Mouse (Mus musculus) intestine, embryonic 14.5 days (tissue): ENCODE data around the gene Hsf2bp. TPM values are rescaled to one million over a fixed set of nuclear protein-coding genes. Genes with fewer than 3 reads are reported as not detected.

ENCODE experiments used
- ATAC-seq: fragments of 200-750 bp; cut with Nextera tagmentation; replicated peaks from 2 replicates; pipeline ENCODE4 v1.8.0; 2017; ENCODE audit warnings: low read depth, moderate number of reproducible peaks, moderate TSS enrichment, moderate library complexity; ENCODE audit not compliant: low FRiP score, low TSS enrichment
- DNase-seq: peaks from one replicate; pipeline ENCODE4 v3.0.0-alpha.2; 2018; ENCODE audit warnings: low spot score
- H3K27ac ChIP-seq: fragments of 300-500 bp; sonication (generic); 2 replicates; pipeline ENCODE4 v1.5.1; 2014; ENCODE audit warnings: low read depth, mild to moderate bottlenecking, control low read depth
- H3K27me3 ChIP-seq: fragments of 300-500 bp; sonication (generic); replicated peaks from 2 replicates; pipeline ENCODE4 v1.6.1; 2014; ENCODE audit warnings: low read length, control low read depth; ENCODE audit not compliant: control insufficient read depth, insufficient read depth
- H3K36me3 ChIP-seq: fragments of 300-500 bp; sonication (generic); 2 replicates; pipeline ENCODE4 v1.6.1; 2014; ENCODE audit warnings: low read length, control low read depth; ENCODE audit not compliant: control insufficient read depth, insufficient read depth
- H3K4me1 ChIP-seq: fragments of 300-500 bp; sonication (generic); replicated peaks from 2 replicates; pipeline ENCODE4 v1.6.1; 2014; ENCODE audit warnings: low read length, control low read depth, mixed read lengths; ENCODE audit not compliant: control insufficient read depth, insufficient read depth
- H3K4me2 ChIP-seq: fragments of 300-500 bp; sonication (generic); 2 replicates; pipeline ENCODE4 v1.6.1; 2014; ENCODE audit warnings: low read length
- H3K4me3 ChIP-seq: fragments of 300-500 bp; sonication (generic); 2 replicates; pipeline ENCODE4 v1.5.1; 2014; ENCODE audit warnings: low read depth, low read length, control low read depth, mixed read lengths
- H3K9ac ChIP-seq: fragments of 300-500 bp; sonication (generic); 2 replicates; pipeline ENCODE4 v1.6.1; 2014; ENCODE audit warnings: mild to moderate bottlenecking, low read length
- H3K9me3 ChIP-seq: fragments of 300-500 bp; sonication (generic); 2 replicates; pipeline ENCODE4 v1.6.1; 2016; ENCODE audit warnings: low read length, control low read depth; ENCODE audit not compliant: control insufficient read depth
- WGBS: fragments of 180-500 bp; shearing (Covaris S2); extraction: QIAGEN DNeasy Blood & Tissue Kit; methylation state at CpG from one replicate; pipeline ENCODE4 v1.1.7; 2014; 5-methylcytosine and 5-hydroxymethylcytosine counted together
- polyA plus RNA-seq: library from polyadenylated mRNA; unstranded; fragments of >200 nt; fragmentation: Nextera tagmentation; extraction: Ambion mirVana; gene quantifications from 2 replicates; pipeline ENCODE4 v1.2.1, GENCODE M21; 2014

Hsf2bp gene
- polyA plus RNA-seq, 1 experiment from 2014 or later = 0.39 TPM

DNA sequence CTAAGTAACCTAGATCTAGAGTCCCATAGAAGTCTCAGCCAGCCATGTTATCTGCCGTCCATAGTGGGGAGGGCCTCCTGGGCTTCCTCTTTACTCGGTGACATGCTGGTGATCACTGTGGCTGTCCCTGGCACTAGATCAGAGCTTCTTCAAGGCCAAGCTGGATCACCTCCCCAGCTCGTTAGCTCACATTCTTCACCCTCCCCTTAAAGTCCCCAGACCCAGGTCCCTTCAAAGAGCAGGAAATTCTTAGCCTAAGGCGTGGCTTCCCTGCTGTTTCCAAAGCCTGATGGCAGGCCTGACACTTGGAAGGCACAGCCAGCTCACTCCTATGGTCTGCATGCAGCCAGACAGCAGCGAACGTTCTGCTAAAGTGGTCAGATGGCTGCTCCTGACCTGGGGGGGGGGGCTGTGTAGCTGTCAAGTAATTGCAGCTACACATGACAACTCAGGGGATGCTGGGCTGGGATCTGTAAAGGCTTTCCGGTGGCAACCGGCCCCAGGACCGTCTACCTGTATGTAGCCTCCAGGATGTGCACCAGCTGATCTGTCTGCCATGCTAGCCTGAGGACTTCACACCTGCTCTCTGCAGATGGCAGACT lies 115.5 kb downstream of the Hsf2bp start:
- no peak overlapping the region for H3K27ac ChIP-seq
- 45% methylated on average over 9 of the region's 9 CpGs for WGBS
- ATAC-seq = no peak

DNA sequence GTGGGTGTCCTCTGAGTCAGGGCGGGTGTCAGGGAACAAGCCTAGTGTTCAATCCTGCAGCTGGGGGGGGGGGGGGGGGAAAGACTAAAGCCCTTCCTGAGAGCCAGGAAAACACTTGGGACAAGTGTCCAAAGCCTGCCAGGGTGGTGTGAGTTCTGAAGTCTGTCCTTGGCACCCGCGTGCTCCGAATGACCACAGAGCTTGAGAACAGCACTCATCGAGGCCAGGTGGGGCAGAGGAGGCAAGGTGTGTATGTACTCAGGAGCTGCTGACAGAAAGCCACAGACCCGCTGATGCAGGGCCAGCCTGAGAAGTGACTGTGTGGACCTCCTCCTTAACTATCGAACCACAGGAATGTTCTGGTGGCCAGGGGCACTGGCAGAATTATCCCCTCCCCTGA lies 116.5 kb downstream of the Hsf2bp start:
- DNase-seq (no peak), ATAC-seq (no peak)
- Histone ChIP-seq H3K9ac (no peak overlapping the region), H3K9me3 (no peaks in the 10 kb centered on the region), H3K36me3 (no peaks in the 10 kb centered on the region), H3K27ac (no peak overlapping the region), H3K4me3 (no peak overlapping the region), H3K4me2 (no peak overlapping the region), H3K4me1 (peaks cover 8% of the 10 kb centered on the region; the same call in 1 of the 2 replicates), H3K27me3 (no peaks in the 10 kb centered on the region)
- WGBS = 82% methylated on average over 7 of the region's 7 CpGs

More for the DNA sequence above, 115.5 kb downstream of the Hsf2bp start:
- Histone ChIP-seq H3K4me3 (no peak overlapping the region), H3K9ac (no peak overlapping the region), H3K4me1 (peaks cover 6% of the 10 kb centered on the region; the same call in 1 of the 2 replicates), H3K27me3 (no peaks in the 10 kb centered on the region), H3K9me3 (no peaks in the 10 kb centered on the region), H3K4me2 (no peak overlapping the region), H3K36me3 (no peaks in the 10 kb centered on the region)
- no peak for DNase-seq

DNA sequence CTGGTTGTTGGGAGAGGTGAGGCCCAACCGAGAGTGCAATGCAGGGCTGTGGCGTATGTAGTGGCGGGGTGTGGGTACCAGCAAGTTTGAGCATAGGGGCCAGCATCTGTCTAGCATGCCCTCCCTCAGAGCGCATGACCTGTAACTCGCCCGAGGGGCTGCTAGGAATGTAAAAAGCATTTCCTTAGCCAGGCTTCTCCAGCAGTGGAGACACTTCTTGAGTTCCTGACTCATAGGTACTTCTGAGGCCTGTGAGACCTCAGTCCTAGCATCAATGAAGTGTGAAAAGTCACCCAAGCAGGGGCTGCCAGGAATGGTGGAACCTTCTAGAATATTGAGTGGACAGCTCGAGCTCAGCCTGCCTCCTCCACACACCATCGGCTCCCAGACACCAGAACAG lies 117.8 kb downstream of the Hsf2bp start:
- Histone ChIP-seq H3K4me3 (no peak overlapping the region), H3K27me3 (no peaks in the 10 kb centered on the region), H3K4me1 (peaks cover 8% of the 10 kb centered on the region), H3K9me3 (no peaks in the 10 kb centered on the region), H3K36me3 (no peaks in the 10 kb centered on the region), H3K27ac (no peak overlapping the region), H3K9ac (no peak overlapping the region), H3K4me2 (no peak overlapping the region)
- ATAC-seq (no peak), DNase-seq (no peak)
- 92% methylated on average over 8 of the region's 8 CpGs for WGBS

DNA sequence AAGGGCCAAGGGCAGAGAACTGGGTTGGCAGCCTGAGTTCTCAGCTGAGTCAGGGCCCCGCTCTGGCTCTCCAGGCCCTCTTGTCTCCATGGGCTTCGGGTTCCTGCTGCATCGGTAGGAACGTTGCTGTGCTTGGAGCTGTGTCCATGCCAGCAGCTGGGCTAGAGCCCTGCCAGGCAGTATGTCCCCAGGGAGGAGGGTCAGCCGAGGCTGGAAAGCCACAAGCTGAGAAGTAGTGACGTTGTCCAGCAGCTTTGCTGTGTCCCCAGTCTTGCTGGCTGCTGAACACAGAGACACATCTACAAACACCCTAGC lies 119.7 kb downstream of the Hsf2bp start:
- 76% methylated on average over 6 of the region's 6 CpGs for WGBS
- no peak for ATAC-seq
- no peak for DNase-seq
- no peak overlapping the region for H3K27ac ChIP-seq
- H3K4me1 ChIP-seq = peaks cover 8% of the 10 kb centered on the region
- no peaks in the 10 kb centered on the region for H3K27me3 ChIP-seq
- no peak overlapping the region for H3K9ac ChIP-seq
- no peaks in the 10 kb centered on the region for H3K36me3 ChIP-seq
- no peak overlapping the region for H3K4me2 ChIP-seq
- no peak overlapping the region for H3K4me3 ChIP-seq
- H3K9me3 ChIP-seq = no peaks in the 10 kb centered on the region

DNA sequence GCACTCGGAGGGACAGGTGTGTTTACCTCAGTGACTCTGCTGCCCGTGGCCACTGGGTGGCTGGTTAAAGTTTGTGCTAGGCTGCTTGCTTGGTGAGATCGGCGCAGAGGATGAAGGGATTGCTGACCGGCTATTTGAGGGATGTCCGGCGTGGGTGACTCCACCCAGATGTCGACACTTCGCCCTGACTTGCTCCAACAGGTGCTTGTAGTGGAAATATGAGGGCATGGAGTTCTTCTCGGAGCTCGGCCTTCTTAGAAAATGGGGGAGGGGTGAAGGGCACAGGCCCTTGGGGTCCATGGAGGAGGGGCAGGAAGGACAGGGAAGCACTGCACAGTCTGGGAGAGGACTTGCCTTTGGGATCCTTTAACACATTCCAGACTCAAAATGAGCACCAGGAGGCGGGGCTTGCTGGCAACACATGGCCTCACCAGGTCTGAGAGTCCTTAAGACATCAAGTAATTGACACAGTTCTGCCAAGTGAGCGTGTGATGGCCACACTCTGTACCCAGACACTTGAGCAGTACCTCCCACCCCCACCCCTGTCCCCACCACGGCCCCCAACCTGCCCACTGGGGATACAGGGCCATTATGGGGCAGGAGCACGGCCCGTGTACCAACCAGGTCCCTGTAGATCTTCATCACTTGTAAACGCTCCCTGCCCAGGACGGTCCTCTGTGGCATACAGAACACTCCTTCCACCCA lies 120.2 kb downstream of the Hsf2bp start:
- no peaks in the 10 kb centered on the region for H3K27me3 ChIP-seq
- WGBS = 65% methylated on average over 18 of the region's 18 CpGs
- DNase-seq = no peak

DNA sequence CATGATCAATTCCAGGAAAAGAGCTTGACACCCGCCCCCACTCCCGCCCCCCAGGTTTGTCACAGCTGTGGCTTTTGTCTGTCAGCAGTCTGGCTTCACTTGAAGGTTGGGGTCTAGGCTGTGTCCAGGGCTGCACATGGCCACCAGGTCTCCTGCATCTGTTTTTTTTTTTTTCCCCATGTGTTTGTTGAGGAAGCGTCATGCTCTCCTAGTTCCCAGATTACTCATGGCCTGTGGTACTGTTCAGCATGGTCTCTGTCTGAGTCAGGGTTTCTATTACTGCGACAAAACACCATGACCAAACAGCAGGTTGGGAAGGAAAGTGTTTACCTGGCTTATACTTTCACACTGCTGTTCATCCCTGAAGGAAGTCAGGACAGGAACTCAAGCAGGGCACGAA lies 121.8 kb downstream of the Hsf2bp start:
- H3K27ac ChIP-seq = no peak overlapping the region
- ATAC-seq (no peak), DNase-seq (no peak)
- H3K4me3 ChIP-seq = no peak overlapping the region
- H3K36me3 ChIP-seq = no peaks in the 10 kb centered on the region
- no peak overlapping the region for H3K4me2 ChIP-seq
- no peaks in the 10 kb centered on the region for H3K9me3 ChIP-seq
- H3K27me3 ChIP-seq = no peaks in the 10 kb centered on the region
- no peak overlapping the region for H3K9ac ChIP-seq
- 89% methylated on average over 5 of the region's 5 CpGs for WGBS
- peaks cover 3% of the 10 kb centered on the region; the same call in 1 of the 2 replicates for H3K4me1 ChIP-seq

More for the DNA sequence above, 120.2 kb downstream of the Hsf2bp start:
- H3K4me3 ChIP-seq = no peak overlapping the region
- H3K4me1 ChIP-seq = peaks cover 8% of the 10 kb centered on the region
- no peaks in the 10 kb centered on the region for H3K36me3 ChIP-seq
- no peak overlapping the region for H3K27ac ChIP-seq
- H3K9ac ChIP-seq = no peak overlapping the region
- H3K9me3 ChIP-seq = no peaks in the 10 kb centered on the region
- ATAC-seq = no peak
- H3K4me2 ChIP-seq = no peak overlapping the region

DNA sequence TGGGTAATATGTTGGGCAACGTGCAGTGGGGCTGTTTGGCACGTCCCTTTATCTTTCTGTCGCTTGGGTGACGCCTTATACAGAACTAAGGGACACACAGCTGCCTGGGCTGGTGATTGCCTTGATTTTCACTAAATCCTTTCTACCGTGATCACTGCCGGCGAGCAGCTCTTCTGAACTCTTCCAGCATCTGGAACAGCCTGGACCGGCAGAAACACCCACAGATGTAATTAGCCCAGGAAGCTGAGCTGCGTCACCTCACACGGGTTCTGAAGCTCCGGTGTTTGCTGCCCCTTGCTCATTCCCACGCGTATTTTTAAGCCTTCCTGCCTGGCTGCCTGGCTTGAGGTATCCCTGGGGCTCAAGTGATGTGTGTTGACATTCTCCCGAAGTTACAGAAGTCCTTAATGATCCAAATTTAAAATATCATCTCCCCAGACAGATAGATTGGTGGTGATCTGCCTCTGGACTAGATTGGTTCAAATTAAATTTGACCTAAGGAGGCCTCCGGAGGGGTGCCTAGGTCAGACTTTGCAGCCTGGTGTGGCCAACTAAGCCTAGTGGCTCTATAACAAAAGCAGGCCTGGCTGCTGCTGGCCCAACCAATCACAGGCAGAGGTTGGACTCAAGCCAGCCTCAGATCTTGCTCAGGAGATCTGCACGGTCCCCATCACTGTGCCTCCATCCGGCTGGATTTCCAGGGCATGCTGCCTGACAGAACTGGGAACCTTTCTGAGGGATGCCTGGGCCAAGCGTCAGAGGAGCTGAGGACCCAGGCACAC lies 123.1 kb downstream of the Hsf2bp start:
- H3K4me3 ChIP-seq = no peak overlapping the region
- peaks cover 3% of the 10 kb centered on the region; the same call in 1 of the 2 replicates for H3K4me1 ChIP-seq
- no peak for ATAC-seq
- no peaks in the 10 kb centered on the region for H3K36me3 ChIP-seq
- H3K27me3 ChIP-seq = no peaks in the 10 kb centered on the region
- 0 out of 2 replicates have a peak overlapping the region, but pooled peaks have one; percentile 6 for H3K27ac ChIP-seq
- no peaks in the 10 kb centered on the region for H3K9me3 ChIP-seq
- H3K9ac ChIP-seq = no peak overlapping the region
- DNase-seq = no peak
- WGBS = 55% methylated on average over 18 of the region's 18 CpGs
- no peak overlapping the region for H3K4me2 ChIP-seq

DNA sequence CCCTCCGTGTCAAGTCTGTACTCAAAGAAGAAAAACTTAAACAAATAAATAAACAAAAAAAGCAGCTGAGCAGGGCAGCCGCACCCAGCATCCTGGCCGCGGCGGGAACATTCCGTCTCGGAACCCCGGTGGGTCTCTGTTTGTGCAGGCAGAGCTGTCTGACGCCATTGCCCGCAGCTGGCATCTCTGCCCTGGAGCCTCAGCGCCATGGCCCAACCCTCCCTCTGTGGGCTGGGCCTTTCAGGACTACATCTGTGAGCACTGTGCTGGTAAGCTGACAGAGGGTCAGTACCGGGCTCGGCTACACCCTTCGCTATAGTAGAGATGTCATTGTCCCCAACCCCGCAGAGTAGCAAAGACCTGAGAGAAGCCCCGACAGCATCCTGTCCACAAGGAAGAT lies 123.8 kb downstream of the Hsf2bp start:
- ATAC-seq (no peak), DNase-seq (no peak)
- Histone ChIP-seq H3K9ac (no peak overlapping the region), H3K27me3 (no peaks in the 10 kb centered on the region), H3K4me1 (peaks cover 3% of the 10 kb centered on the region; the same call in 1 of the 2 replicates), H3K4me2 (no peak overlapping the region), H3K27ac (no peak overlapping the region), H3K4me3 (no peak overlapping the region), H3K9me3 (no peaks in the 10 kb centered on the region), H3K36me3 (no peaks in the 10 kb centered on the region)
- WGBS = 79% methylated on average over 16 of the region's 16 CpGs
